Mouse (Mus musculus): Measurements from ENCODE around the gene Setd2.
A peak's percentile ranks its signal among the peaks of the same experiment; 100 is the strongest.

Gene Setd2

DNA sequence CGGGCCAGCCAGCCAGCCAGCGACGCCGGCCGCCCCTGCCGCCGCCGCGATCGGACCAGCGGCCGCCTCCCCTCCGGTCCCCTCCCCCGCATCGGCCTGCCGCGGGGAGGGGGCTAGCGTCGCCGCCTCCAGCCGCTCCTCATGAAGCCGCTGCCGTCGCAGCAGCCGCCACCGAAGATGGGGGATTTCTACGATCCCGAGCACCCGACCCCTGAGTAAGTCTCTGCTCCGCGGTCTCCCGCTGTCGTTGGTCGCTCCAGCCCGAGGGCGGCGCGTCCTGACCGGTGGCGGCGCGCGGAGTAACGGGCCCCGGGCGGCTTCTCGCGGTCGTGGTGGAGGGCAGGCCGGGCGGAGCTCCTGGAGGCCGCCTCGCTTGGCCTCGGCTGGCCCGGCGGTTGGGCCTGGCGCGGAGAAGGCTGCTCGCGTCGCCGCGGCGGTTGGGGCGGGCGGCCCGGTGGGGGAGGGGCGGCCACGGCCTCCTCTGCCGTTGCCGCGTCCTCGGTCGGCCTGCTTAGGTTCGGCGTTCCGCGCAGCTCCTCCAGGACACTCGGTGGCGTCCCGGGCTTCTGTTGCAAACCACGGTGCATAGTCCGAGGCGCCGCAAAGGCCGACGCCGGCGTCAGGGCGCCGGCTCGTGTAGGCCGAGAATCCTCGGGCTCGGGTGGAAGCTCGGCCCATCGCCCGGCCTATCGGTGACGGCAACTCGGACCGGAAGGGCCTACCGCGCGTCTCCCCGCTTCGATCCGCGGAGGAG lies at the start of gene Setd2:
Gene Setd2 (plus strand): TSS at position 60 of the 754 bp plus-strand sequence.
- peak; percentile 62 for DNase-seq (ENCODE audit: low spot score)

DNA sequence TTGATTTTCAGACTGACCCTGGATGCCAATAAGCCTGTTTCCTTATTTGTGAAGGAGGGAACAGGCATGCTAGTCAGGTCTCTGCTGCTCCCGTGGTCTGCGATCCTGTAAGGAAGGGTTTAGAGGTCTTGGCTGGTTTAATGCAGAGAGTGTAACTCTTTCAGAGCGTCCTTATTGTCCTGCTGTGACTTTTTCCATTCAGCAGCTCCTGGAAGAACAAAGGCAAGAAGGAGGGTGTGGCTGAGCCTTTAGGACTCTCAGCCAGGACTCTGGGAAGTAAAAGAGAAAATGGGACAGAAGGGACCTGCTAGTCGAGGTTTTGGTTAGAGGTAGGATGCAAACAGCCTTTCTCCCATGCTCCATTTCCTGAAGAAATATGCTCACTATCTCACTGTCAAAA lies 43.6 kb upstream of the Setd2 start:
- no peak for DNase-seq (ENCODE audit: low spot score)

DNA sequence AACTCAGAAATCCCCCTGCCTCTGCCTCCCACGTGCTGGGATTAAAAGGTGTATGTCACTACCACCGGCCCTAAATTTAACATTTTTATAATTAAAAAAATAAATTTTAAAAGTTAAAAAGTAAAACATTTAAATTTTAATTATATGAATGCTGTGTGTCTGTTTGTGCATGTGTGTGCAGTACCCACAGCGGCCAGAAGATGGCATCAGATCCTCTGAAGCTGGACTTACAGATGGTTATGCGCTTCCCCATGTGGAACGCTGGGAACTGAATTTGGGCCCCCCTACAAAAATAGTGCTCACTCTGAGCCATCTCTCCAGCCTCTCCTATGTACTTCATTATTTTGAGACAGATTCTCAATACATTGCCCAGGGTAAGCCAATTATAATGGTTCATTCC lies 41.5 kb upstream of the Setd2 start:
- peak; percentile 10 for DNase-seq (ENCODE audit: low spot score)

DNA sequence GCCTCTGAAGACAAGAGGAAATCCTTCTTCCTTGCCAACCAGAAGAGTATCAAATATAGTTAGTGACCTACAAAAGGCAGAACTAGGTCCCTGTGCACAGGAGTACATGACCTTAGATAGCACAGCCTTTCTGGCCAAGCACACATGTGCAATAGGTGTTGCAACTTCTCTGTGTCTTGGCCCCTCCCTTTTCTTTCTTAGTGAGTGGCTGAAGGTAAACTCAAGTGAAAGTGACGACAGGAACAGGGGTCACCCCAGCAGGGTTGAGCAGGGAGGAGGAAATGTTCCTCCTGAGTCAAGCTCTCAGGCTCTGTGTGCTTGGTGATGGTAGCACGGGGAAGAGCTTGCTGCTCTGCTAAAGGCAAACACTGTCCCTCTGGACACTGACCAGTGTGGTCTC lies 6.7 kb upstream of the Setd2 start:
- DNase-seq (ENCODE audit: low spot score) = no peak

DNA sequence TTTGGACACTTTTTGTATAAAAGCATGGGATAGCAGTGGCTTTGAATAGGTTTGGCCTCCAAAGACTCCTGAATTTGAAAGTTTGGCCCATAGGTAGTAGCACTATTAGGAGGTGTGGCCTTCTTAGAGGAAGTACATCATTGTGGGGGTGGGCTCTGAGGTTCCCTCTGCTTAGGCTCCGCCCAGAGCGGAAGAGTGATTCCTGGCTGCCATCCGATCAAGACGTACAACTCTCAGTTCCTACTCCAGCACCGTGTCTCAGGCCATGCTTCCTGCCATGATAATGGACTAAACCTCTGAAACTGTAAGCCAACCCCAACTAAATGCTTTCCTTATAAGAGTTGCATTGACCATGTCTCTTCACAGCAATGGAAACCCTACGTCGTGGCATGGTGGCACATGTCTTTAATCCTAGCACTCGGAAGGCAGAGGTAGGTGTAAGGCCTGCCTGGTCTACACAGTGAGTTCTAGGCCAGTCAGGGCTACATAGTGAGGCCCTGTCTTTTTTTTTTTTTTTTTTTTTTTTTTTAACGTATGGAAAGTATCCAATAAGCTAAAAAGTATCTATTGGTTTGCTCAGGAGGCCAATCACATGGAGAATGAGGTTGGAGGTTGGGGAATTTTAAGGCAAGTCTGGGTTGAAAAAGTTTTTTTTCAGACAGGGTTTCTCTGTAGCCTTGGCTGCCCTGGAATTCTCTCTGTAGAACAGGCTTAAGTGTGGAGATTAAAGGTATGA lies 3.2 kb upstream of the Setd2 start:
- DNase-seq (ENCODE audit: low spot score) = peak; percentile 54

DNA sequence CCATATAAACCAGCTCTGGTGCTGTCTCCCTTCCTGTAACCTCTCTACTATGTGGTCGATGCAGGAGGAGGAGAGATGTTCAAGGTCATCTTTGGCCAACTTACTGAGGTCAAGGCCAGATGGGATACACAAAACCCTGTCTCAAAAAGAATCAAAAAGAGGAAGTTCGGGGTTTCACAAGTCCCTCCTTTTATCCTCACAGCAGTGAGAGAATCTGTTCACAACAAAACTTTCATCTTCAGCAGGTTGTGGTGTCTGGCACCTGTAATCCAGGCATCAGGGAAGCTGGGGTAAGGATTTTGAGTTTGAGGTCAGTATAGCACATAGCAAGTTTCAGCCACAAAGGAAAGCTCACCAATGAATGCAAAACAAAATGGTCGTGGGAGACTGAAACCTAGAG lies 1.7 kb upstream of the Setd2 start:
- no peak for DNase-seq (ENCODE audit: low spot score)

DNA sequence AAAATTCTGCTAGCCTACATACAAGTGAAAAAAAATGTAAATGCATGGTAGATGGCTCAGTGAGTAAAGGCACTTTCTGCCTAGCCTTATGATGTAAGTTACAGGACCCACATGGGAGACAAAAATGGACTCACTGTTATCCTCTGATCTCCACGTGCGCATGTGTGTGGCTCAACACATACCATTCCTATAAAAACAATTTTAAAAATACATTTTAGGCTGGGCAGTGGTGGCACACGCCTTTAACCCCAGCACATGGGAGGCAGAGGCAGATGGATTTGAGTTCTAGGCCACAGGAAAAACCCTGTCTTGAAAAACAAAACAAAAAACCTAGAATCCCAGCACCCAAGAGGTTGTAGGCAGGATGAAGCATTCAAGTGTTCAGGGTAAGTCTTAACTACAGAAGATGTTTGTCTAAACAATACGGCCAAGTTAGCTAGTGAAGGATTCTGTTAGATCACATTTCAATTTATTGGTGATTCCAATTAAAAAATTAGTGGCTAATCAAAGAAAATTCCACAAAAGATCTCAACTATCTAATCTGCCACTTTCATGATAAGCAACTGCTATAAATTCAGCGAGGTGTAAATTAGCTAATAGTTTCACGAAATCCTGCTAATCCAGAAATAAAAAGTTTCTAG lies 1.1 kb upstream of the Setd2 start:
- DNase-seq (ENCODE audit: low spot score) = peak; percentile 58

DNA sequence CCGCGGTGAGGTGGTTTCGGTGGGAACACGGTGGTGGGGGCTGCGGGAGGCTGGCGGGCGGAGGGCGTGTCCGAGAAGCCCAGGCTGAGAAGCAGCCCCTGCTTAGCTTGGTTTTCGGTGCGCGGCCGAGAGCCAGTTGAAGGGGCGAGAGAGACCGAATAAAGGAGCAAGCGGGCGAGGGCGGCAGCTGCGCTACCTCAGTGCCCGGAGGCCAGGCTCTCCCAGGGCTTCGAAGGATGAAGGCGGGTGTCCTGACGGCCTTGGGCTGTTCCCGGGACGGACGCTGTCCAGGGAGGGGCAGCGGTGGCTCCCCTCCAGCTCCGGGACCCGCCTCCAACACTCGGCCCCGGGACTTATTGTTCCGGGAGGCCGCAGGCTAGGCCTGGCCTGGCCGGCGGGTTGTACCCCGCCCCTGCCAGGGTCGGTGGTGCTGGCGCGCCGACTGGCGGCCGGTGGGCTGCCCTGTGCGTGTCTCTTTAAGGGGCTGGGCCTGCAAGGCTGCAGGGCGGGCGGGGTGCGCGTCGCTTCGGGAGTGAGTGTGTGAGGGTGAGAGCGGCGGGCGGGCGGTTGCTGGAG lies 395 bp upstream of the Setd2 start:
- peak; percentile 97 for DNase-seq (ENCODE audit: low spot score)

DNA sequence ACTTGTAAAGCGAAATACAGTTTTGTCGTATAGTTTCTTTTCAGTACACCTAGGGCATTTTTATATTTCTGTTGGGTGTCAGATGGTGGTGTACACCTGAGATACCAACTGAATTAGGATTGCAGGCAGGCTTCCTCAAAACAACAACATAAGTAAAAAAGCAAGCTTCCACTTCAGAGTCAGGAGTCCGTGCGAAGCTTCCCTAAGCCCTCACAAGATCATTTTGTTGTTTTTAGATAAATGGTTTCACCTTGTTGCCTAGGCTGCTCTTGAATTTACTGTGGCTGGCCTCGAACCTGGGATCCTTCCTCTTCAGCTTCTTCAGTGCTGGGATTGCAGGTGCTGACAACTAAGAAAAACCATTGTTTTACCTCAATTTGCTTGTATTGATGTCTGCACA lies 1.2 kb downstream of the Setd2 start:
- no peak for DNase-seq (ENCODE audit: low spot score)

DNA sequence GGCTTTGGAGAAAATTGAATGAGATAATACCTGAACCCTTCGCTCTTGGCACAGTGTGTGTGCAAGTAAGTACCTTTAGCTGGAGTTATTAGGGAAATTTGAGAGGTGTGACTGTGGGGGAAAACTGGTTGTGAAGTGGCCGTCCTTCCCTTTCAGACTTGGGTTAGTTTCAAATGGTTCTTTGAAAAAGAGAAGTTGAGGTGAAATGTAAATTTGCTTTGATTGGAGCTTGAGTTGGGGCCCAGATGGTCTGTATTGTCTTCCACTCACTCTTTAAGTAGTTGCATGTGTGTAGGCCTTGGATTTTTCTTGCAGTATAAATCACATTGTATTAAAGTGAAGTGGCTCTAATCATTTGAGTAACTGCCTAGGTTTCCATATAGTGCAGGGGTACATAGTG lies 2.7 kb downstream of the Setd2 start:
- DNase-seq (ENCODE audit: low spot score) = no peak

DNA sequence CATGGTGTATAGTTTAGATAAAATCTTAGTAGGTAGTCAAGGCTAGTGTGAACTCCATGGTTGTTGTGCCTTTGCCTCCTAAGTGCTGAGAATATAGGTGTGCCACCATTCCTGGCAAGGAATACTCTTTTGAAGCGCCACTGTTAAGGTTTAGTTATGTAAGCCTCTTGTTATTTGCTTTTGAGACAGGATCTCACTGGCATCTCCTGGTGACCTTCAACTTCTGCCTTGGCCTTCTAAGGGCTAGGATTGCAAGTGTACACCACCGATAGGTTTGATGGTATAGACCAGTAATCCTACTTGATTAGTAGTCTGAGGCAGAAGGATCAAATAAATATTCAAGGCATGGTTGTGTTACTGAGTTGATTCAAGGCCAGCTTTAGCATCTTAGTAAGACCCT lies 4.2 kb downstream of the Setd2 start:
- DNase-seq (ENCODE audit: low spot score) = no peak

DNA sequence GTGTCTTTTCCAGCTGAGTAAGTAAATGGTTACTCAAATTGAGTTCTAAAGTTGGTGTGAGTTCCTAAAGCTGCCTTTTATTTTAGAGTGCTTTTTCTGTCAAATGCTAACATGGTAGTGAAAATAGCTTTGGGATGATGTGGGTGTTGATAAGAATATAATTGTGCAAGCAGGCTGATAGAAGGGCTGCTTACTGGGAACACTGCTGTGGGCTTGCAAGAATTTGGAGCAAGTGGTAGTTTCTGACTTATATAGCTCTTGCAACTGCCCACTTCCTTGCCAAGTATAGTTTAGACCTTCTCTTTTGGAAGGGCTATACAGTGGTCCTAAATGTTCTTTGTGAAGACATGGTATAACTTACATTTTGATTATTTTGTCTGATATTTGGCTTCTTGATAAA lies 6.1 kb downstream of the Setd2 start:
- no peak for DNase-seq (ENCODE audit: low spot score)

DNA sequence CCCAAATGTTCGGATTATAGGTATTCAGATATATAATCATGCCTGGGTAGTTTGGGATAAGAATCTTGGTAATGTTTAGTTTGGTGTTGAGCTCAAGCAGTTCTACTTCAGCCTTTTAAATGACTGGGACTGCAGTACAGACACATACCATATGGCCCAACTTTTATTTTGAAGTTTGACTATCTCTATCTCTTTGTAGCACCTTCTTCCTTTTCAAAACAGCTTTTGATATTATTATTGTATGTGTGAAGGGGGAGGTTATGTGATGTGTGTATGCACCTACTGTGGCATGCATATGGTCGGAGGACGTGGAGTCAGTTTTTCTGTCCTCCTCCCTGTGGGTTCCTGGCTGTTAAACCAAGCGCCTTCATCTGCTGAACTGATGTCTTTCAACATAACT lies 9.6 kb downstream of the Setd2 start:
- no peak for DNase-seq (ENCODE audit: low spot score)

DNA sequence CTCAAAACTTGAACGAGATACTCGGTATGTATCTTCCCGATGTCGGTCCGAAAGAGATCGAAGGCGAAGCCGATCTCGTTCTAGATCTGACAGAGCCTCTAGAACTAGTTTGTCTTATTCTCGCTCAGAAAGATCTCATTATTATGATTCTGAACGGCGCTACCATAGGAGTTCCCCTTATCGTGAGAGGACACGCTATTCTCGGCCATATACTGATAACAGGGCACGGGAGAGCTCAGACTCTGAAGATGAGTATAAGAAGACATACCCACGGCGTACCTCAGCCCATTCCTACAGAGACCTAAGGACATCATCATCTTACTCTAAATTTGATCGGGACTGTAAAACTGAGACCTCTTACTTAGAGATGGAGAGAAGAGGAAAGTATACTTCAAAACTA lies 15.9 kb downstream of the Setd2 start:
- DNase-seq (ENCODE audit: low spot score) = no peak

DNA sequence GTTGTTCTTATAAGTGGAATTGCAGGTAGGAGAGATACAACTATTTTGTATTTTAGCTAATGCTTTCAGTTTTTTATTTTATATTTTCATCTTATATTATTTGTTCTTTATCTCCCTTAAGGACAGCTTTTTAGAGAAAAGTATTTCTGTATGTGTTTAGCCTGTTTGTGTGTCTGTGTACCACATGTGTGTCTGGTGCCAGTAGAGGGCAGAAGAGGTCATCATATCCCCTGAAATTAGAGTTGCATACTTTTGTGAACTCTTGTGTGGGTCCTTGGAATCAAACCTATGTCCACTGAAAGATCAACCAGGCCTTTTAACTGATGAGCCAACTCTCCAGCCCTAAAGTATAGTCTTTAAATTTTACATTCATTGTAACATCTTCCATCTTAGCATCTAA lies 35.9 kb downstream of the Setd2 start:
- DNase-seq (ENCODE audit: low spot score) = peak; percentile 6

DNA sequence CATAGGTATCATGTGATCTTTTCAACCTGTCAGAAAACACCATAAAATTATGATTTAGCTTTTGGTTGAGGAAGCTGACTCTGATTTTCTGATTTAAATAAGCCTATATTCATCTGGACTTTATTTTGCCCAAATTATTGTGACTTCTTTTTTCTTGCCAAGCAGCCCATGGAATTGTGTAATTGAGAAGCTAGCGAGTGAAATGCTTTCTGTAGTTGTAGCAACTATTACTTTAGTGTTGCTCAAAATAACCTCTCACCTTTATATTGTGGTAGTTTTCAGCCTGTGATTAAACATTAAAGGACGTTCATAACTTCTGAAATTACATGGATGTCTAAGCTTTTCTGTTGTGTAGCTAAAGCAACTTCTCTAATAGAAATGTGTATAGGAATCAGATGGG lies 49.8 kb downstream of the Setd2 start:
- no peak for DNase-seq (ENCODE audit: low spot score)

DNA sequence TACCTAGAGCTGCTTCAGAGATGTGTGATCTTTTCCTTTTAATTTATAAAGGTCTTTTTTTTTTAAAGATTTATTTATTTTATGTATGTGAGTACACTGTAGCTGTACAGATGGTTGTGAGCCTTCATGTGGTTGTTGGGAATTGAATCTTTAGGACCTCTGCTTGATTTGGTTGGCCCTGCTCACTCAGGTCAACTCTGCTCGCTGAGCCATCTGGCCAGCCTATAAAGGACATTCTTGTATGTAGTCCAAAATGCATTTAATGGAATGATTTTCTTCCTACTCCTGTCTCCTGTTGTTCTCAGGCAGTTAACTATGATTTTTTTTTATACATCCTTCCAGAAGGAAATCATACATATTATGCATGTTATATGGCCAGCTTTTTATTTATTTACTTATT lies 51.1 kb downstream of the Setd2 start:
- DNase-seq (ENCODE audit: low spot score) = no peak

DNA sequence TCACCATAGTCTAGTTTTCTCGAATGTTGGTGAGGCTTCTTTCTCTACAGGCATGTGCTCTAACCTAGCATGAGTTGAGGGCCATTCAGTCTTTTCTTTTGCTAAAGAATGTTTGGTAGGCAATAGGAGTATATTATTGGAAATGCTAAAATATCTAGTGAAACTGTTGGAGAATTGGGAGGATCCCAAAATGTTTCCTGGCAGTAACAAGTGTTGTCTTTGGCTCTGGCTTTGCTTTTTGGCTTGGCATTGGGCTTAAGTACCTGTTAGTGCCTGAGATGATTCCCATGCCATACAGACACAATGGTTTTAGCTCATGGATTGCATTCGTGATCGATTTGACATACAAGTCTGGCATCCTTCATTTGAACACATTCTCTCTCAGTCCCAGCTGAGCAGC lies 79.1 kb downstream of the Setd2 start:
- no peak for DNase-seq (ENCODE audit: low spot score)

DNA sequence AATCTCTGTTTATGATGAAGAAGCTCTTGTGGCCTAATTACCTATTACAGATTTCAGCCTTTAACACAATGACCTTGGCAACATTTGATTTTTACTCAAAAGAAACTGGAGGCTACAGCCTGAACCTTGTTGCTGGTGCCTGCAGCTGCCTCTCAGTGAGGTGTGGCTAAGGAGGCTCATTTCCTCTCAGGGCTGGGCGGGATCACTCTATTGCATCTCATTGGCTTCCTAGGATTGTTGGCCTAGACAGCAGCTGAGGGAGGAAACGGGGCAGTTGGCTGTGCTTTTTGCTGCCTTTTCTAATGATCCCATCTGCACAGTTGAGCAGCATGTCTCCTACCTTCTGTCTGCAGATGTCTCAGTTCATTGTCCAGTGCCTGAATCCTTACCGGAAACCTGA lies 84.7 kb downstream of the Setd2 start:
- DNase-seq (ENCODE audit: low spot score) = no peak

DNA sequence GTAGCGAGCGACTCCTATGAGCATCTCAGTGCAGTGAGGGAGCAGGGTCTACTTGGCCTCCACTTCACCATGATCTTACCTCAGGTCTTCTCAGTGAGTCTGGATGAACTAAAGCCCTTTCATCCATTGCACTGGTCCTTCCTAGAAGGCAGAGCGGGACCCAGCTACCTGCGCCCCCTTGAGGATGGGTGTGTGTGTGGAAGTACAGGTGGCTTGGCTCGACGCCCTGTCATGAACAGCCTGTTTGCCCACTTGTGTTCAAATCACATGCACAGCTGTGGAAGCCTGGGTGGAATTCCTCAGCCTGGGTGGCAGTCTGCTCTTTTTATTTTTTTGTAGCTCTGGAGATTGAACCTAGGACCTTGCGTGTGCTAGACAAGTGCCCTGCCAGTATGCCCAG lies 87.8 kb downstream of the Setd2 start:
- no peak for DNase-seq (ENCODE audit: low spot score)

DNA sequence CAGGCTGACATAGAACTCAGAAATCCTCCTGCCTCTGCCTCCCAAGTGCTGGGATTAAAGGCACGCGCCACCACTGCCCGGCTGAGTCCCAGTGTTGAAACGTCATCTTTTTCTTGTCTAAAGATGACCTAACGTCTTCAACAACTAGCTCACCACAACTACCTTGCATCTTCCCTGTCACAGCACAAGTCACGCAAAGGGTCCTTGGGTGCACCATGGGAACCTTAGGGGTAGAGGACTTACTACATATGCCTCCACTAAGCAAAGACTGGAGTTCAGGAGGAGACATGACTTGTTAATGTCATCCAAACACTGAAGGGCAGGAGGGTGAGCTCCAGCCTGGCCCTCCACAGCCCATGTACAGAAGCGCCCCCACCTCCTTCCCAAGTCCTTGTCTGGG lies 88.3 kb downstream of the Setd2 start:
- no peak for DNase-seq (ENCODE audit: low spot score)

DNA sequence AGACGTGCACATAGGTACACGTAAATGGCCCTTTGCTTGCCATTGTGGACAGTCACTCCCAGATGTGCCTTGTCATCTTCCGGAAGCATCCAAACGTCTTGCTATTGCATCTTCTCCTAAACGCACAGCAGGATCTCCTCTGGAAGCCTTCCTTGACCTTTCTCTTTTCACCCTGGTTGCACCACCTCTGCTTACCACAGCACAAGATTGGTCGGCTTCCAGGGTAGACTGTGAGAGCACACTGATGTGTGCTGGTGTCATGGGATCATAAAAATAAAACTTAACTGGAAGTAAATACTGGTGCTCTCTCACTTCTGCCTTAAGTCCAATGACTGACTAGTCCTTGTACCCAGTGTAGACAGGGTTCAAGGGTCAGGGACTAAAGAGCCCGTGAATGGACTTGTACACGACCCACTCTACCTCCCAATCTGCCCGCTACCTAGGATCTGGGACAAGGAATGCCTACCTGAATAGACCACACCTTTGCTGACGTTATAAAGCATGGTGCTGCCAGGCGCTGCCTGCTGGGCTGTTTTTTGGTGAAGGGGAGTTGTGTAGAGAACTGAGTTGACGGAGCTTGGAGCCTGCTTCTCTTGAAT lies 90.3 kb downstream of the Setd2 start:
- no peak for DNase-seq (ENCODE audit: low spot score)
